Mouse (Mus musculus) bone marrow macrophage, adult 2 months (primary cell): ENCODE results near the gene Uqcc1.

Source experiments
- CTCF ChIP-seq: IDR thresholded peaks from 2 replicates; pipeline ENCODE4 v1.5.1; 2012; ENCODE audit warnings: low read depth, mild to moderate bottlenecking, low read length, moderate library complexity
- POLR2A ChIP-seq: IDR thresholded peaks from 2 replicates; pipeline ENCODE4 v1.6.1; 2012; ENCODE audit warnings: mild to moderate bottlenecking, low read depth, low read length, borderline replicate concordance

DNA sequence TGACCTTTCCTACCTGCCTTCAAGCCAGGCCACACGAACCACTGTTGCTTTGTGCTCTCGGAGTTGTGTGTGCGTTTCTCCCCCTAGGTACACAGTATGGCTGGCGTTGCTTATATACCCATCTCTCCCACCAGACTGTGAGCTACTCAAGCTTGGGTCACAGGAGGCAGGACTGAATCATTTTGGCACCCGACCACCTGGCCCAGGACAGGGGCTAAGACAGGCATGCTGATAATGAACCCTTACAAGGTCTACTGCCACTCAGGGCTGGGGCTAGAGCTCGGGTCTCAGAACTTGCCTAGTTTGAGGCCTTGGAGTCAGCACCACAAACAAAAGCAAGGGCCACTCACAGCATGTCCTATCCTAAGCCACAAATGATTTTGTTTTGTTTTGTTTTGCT lies 68.5 kb downstream of the Uqcc1 start:
- TF ChIP-seq POLR2A (no peak), CTCF (no peak)
